Mouse (Mus musculus) stomach, postnatal 0 days (tissue): ENCODE results near the gene 5430419D17Rik.

Source experiments
- CTCF ChIP-seq: IDR thresholded peaks from 2 replicates; pipeline ENCODE4 v1.5.1; 2016; ENCODE audit warnings: antibody characterized with exemption, low read depth, mild to moderate bottlenecking, moderate library complexity
- EP300 ChIP-seq: optimal IDR thresholded peaks from 2 replicates; pipeline ENCODE3; 2016; ENCODE audit warnings: antibody characterized with exemption

DNA sequence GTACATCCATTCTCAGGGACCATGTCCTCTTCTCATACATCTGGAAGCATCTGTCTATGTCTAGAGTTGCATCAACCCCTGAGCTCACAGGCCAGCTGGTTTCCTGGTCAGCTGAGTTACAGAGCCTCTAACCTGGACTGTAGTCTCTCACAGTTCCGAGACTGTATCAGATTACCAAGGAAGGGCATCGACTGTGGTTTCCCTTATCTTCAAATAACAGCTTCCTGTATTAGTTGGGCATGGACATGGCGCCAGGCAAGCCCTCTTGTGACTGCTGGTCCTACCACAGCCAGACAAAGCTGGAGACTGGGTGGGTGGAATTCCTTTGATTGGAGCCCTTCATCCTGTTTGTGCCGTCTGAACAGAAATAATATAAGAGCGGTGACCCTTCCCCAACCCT lies 21.2 kb upstream of the 5430419D17Rik start:
- no peak for TF ChIP-seq EP300
- TF ChIP-seq CTCF = no peak
